Mouse (Mus musculus): ENCODE results near the gene Gm45337. TPM values are rescaled to one million over a fixed set of nuclear protein-coding genes. Genes with fewer than 3 reads are reported as not detected.
"Not testable (repeated sequence)": the region's sequence is repeated elsewhere in the genome, so short reads cannot be mapped to it uniquely, and the experiment has no call there.

The Gm45337 gene
- not detected in 2 replicates for polyA plus RNA-seq (2012; rRNA removed)

GRCm38 (mm10) chr7:142144507-142144906, at the start of gene Gm45337:
TSS of gene Gm45337 (minus strand) at chr7:142144607.
- no peak for DNase-seq (ENCODE audit: low read depth)

GRCm38 (mm10) chr7:142190289-142190688, 45.9 kb upstream of the Gm45337 start, which contains the start of gene Gm10153:
TSS of gene Gm10153 (minus strand) at chr7:142190389.
- DNase-seq (ENCODE audit: low read depth): no peak

- no peak for DNase-seq (ENCODE audit: low read depth)
Measured at GRCm38 (mm10) chr7:142188156-142188555, 43.7 kb upstream of the Gm45337 start.

GRCm38 (mm10) chr7:142181021-142181420, 36.6 kb upstream of the Gm45337 start:
- no peak for DNase-seq (ENCODE audit: low read depth)

- DNase-seq (ENCODE audit: low read depth): no peak
Measured at GRCm38 (mm10) chr7:142178685-142179084, 34.3 kb upstream of the Gm45337 start.

- DNase-seq (ENCODE audit: low read depth): not testable (repeated sequence)
Measured at GRCm38 (mm10) chr7:142175905-142176304, 31.5 kb upstream of the Gm45337 start, which contains the start of gene Krtap5-2. TSS of gene Krtap5-2 (minus strand) at chr7:142176005.

GRCm38 (mm10) chr7:142169836-142170235, 25.4 kb upstream of the Gm45337 start:
- no peak for DNase-seq (ENCODE audit: low read depth)

- DNase-seq (ENCODE audit: low read depth): not testable (repeated sequence)
Measured at GRCm38 (mm10) chr7:142165639-142166038, 21.2 kb upstream of the Gm45337 start, which contains the start of gene Gm4553. TSS of gene Gm4553 (minus strand) at chr7:142165739.

- no peak for DNase-seq (ENCODE audit: low read depth)
Measured at GRCm38 (mm10) chr7:142159366-142159765, 15.0 kb upstream of the Gm45337 start.

GRCm38 (mm10) chr7:142157013-142157412, 12.6 kb upstream of the Gm45337 start, which contains the start of gene Gm29735:
TSS of gene Gm29735 (minus strand) at chr7:142157113.
- DNase-seq (ENCODE audit: low read depth): not testable (repeated sequence)

- no peak for DNase-seq (ENCODE audit: low read depth)
Measured at GRCm38 (mm10) chr7:142155308-142155707, 10.9 kb upstream of the Gm45337 start.

- DNase-seq (ENCODE audit: low read depth): no peak
Measured at GRCm38 (mm10) chr7:142152191-142152590, 7.8 kb upstream of the Gm45337 start.

- no peak for DNase-seq (ENCODE audit: low read depth)
Measured at GRCm38 (mm10) chr7:142148633-142149032, 4.2 kb upstream of the Gm45337 start.

GRCm38 (mm10) chr7:142146033-142146432, 1.6 kb upstream of the Gm45337 start:
- no peak for DNase-seq (ENCODE audit: low read depth)

- DNase-seq (ENCODE audit: low read depth): no peak
Measured at GRCm38 (mm10) chr7:142145413-142145940, 1.1 kb upstream of the Gm45337 start.

- DNase-seq (ENCODE audit: low read depth): not testable (repeated sequence)
Measured at GRCm38 (mm10) chr7:142143506-142144010, 849 bp downstream of the Gm45337 start.

- no peak for DNase-seq (ENCODE audit: low read depth)
Measured at GRCm38 (mm10) chr7:142140696-142141095, 3.7 kb downstream of the Gm45337 start.

GRCm38 (mm10) chr7:142135934-142136333, 8.5 kb downstream of the Gm45337 start, which contains the start of gene Gm39115:
TSS of gene Gm39115 (minus strand) at chr7:142136034.
- not testable (repeated sequence) for DNase-seq (ENCODE audit: low read depth)

GRCm38 (mm10) chr7:142134206-142134995, 10.0 kb downstream of the Gm45337 start:
- DNase-seq (ENCODE audit: low read depth): no peak

GRCm38 (mm10) chr7:142128843-142129242, 15.6 kb downstream of the Gm45337 start:
- no peak for DNase-seq (ENCODE audit: low read depth)

GRCm38 (mm10) chr7:142120629-142121028, 23.8 kb downstream of the Gm45337 start, which contains the start of gene Gm45618:
TSS of gene Gm45618 (minus strand) at chr7:142120729.
- not testable (repeated sequence) for DNase-seq (ENCODE audit: low read depth)

- DNase-seq (ENCODE audit: low read depth): no peak
Measured at GRCm38 (mm10) chr7:142119632-142120031, 24.8 kb downstream of the Gm45337 start.
